In genomic region chr1:88412013-88412412, GRCm38 (mm10) we compare ENCODE assay signal across 38 mouse cellular contexts. TPM values are rescaled to one million over a fixed set of nuclear protein-coding genes. Genes with fewer than 3 reads are reported as not detected.
DNase-seq lines count a peak whose midpoint lies in the region; ATAC-seq lines count a peak whose summit lies in the region.
"Had no signal": no experiment of that assay in that cellular context is flagged by ENCODE, and none has a peak within 500 bp of the region (broad histone marks: within the 10 kb centered on the region; RNA-seq: fewer than 3 reads in every experiment).

No protein-coding gene starts in this region.

- no peak overlapping the region for H3K9ac ChIP-seq in forebrain, embryonic 13.5 days
- H3K9ac ChIP-seq in hindbrain, embryonic 15.5 days, result no peak overlapping the region
- H3K9ac ChIP-seq in hindbrain, embryonic 16.5 days (ENCODE audit: low read depth, low read length), result no peak overlapping the region
- no peak overlapping the region for H3K9ac ChIP-seq in midbrain, embryonic 16.5 days (ENCODE audit: low read depth, low read length)
- H3K9ac ChIP-seq: embryonic facial prominence, embryonic 12.5 days; heart, embryonic 13.5 days; kidney, embryonic 15.5 days; limb, embryonic 13.5 days; lung, embryonic 15.5 days; midbrain, embryonic 12.5 days had no signal

- no peak overlapping the region for H3K4me3 ChIP-seq in forebrain, embryonic 10.5 days
- H3K4me3 ChIP-seq in forebrain, embryonic 13.5 days, result no peak overlapping the region
- H3K4me3 ChIP-seq in hindbrain, embryonic 15.5 days, result no peak overlapping the region
- H3K4me3 ChIP-seq in hindbrain, embryonic 16.5 days (ENCODE audit: low read length), result no peak overlapping the region
- no peak overlapping the region for H3K4me3 ChIP-seq in midbrain, embryonic 16.5 days (ENCODE audit: low read depth, low read length)
- H3K4me3 ChIP-seq: embryonic facial prominence, embryonic 12.5 days; heart, embryonic 13.5 days; kidney, embryonic 15.5 days; layer of hippocampus, adult 2 months; limb, embryonic 13.5 days; lung, embryonic 15.5 days; midbrain, embryonic 12.5 days; myocyte had no signal

- no peaks in the 10 kb centered on the region for H3K9me3 ChIP-seq in forebrain, embryonic 10.5 days
- no peaks in the 10 kb centered on the region for H3K9me3 ChIP-seq in forebrain, embryonic 13.5 days (replicated peaks)
- no peaks in the 10 kb centered on the region for H3K9me3 ChIP-seq in hindbrain, embryonic 15.5 days
- no peaks in the 10 kb centered on the region for H3K9me3 ChIP-seq in hindbrain, embryonic 16.5 days (ENCODE audit: control insufficient read depth, low read length)
- no peaks in the 10 kb centered on the region for H3K9me3 ChIP-seq in midbrain, embryonic 16.5 days (replicated peaks; ENCODE audit: control insufficient read depth, low read length, poor library complexity, severe bottlenecking)
- H3K9me3 ChIP-seq: embryonic facial prominence, embryonic 12.5 days; heart, embryonic 13.5 days; kidney, embryonic 15.5 days; limb, embryonic 13.5 days; lung, embryonic 15.5 days; midbrain, embryonic 12.5 days had no signal

- no peaks in the 10 kb centered on the region for H3K27me3 ChIP-seq in forebrain, embryonic 10.5 days (ENCODE audit: poor library complexity, severe bottlenecking)
- H3K27me3 ChIP-seq in forebrain, embryonic 13.5 days, result no peaks in the 10 kb centered on the region
- H3K27me3 ChIP-seq in hindbrain, embryonic 15.5 days, result no peaks in the 10 kb centered on the region
- H3K27me3 ChIP-seq in hindbrain, embryonic 16.5 days (replicated peaks; ENCODE audit: control insufficient read depth, insufficient read depth, low read length), result no peaks in the 10 kb centered on the region
- H3K27me3 ChIP-seq in midbrain, embryonic 16.5 days (ENCODE audit: control insufficient read depth, insufficient read depth, low read depth, low read length), result no peaks in the 10 kb centered on the region
- H3K27me3 ChIP-seq: embryonic facial prominence, embryonic 12.5 days; heart, embryonic 13.5 days; kidney, embryonic 15.5 days; lung, embryonic 15.5 days; midbrain, embryonic 12.5 days; Patski had no signal

- 48% methylated on average over 5 of the region's 5 CpGs for WGBS in forebrain, embryonic 10.5 days
- WGBS in forebrain, embryonic 13.5 days, result 37% methylated on average over 5 of the region's 5 CpGs
- whole genome bisulfite sequencing in hindbrain, embryonic 15.5 days, result 46% methylated on average over 5 of the region's 5 CpGs
- 38% methylated on average over 5 of the region's 5 CpGs for WGBS in hindbrain, embryonic 16.5 days
- WGBS in midbrain, embryonic 16.5 days, result 16% methylated on average over 5 of the region's 5 CpGs

- H3K27ac ChIP-seq in forebrain, embryonic 10.5 days, result peak overlapping the region; percentile 51; the same call in 1 of the 2 replicates
- no peak overlapping the region for H3K27ac ChIP-seq in forebrain, embryonic 13.5 days
- peak overlapping the region; percentile 35 for H3K27ac ChIP-seq in hindbrain, embryonic 15.5 days (replicated peaks)
- no peak overlapping the region for H3K27ac ChIP-seq in hindbrain, embryonic 16.5 days (ENCODE audit: low read depth, low read length)
- peak overlapping the region; percentile 31 for H3K27ac ChIP-seq in midbrain, embryonic 16.5 days (ENCODE audit: low read length)
- H3K27ac ChIP-seq: embryonic facial prominence, embryonic 12.5 days; heart, embryonic 13.5 days; kidney, embryonic 15.5 days; layer of hippocampus, adult 2 months; limb, embryonic 13.5 days; lung, embryonic 15.5 days; midbrain, embryonic 12.5 days had no signal

- no peak for ATAC-seq in forebrain, embryonic 13.5 days
- ATAC-seq in hindbrain, embryonic 15.5 days (ENCODE audit: low FRiP score, low read depth), result 0 out of 2 replicates have a peak, but pooled peaks have one; percentile 30
- ATAC-seq in hindbrain, embryonic 16.5 days, result no peak
- ATAC-seq in midbrain, embryonic 16.5 days, result peak; percentile 54
- ATAC-seq: inflammation-experienced regulatory T-cells, adult 6 months; Patski had no signal

- H3K36me3 ChIP-seq in forebrain, embryonic 10.5 days (replicated peaks), result no peaks in the 10 kb centered on the region
- H3K36me3 ChIP-seq in forebrain, embryonic 13.5 days (ENCODE audit: poor library complexity, severe bottlenecking), result no peaks in the 10 kb centered on the region
- no peaks in the 10 kb centered on the region for H3K36me3 ChIP-seq in hindbrain, embryonic 15.5 days
- H3K36me3 ChIP-seq in hindbrain, embryonic 16.5 days (ENCODE audit: control insufficient read depth, insufficient read depth, low read length), result no peaks in the 10 kb centered on the region
- no peaks in the 10 kb centered on the region for H3K36me3 ChIP-seq in midbrain, embryonic 16.5 days (ENCODE audit: control insufficient read depth, insufficient read depth, low read length)
- H3K36me3 ChIP-seq: embryonic facial prominence, embryonic 12.5 days; heart, embryonic 13.5 days; kidney, embryonic 15.5 days; limb, embryonic 13.5 days; lung, embryonic 15.5 days; midbrain, embryonic 12.5 days had no signal

- no peak for DNase-seq in forebrain, embryonic 10.5 days (ENCODE audit: extremely low spot score, low spot score)
- DNase-seq in R1 (ENCODE audit: low read depth, low spot score), result peak; percentile 16
- DNase-seq in adrenal gland, postnatal 36 days, result no peak
- DNase-seq: adrenal gland, postnatal 14 days; cerebellum, adult 9-10 months; cerebellum, postnatal 36 days; gastrocnemius, postnatal 10 days; heart, postnatal 10 days; kidney, adult 11 months; kidney, postnatal 25 days; retina, postnatal 1 day; right cerebral cortex, postnatal 14 days; thymus, postnatal 4 days had no signal

- H3K4me1 ChIP-seq in forebrain, embryonic 10.5 days, result peaks cover 14% of the 10 kb centered on the region
- H3K4me1 ChIP-seq in forebrain, embryonic 13.5 days, result peaks cover 4% of the 10 kb centered on the region
- 0 out of 2 replicates have a peak, but pooled peaks cover 5% of the 10 kb centered on the region for H3K4me1 ChIP-seq in hindbrain, embryonic 15.5 days (replicated peaks)
- H3K4me1 ChIP-seq in hindbrain, embryonic 16.5 days (ENCODE audit: control insufficient read depth, insufficient read depth, low read depth, low read length), result peaks cover 3% of the 10 kb centered on the region
- H3K4me1 ChIP-seq in midbrain, embryonic 16.5 days (ENCODE audit: control insufficient read depth, insufficient read depth, low read length), result peaks cover 8% of the 10 kb centered on the region
- H3K4me1 ChIP-seq: embryonic facial prominence, embryonic 12.5 days; heart, embryonic 13.5 days; limb, embryonic 13.5 days; lung, embryonic 15.5 days had no signal

- H3K4me2 ChIP-seq in forebrain, embryonic 13.5 days, result no peak overlapping the region
- H3K4me2 ChIP-seq in hindbrain, embryonic 15.5 days, result no peak overlapping the region
- no peak overlapping the region for H3K4me2 ChIP-seq in hindbrain, embryonic 16.5 days (ENCODE audit: low read length)
- no peak overlapping the region for H3K4me2 ChIP-seq in midbrain, embryonic 16.5 days (ENCODE audit: low read length)
- H3K4me2 ChIP-seq: embryonic facial prominence, embryonic 12.5 days; heart, embryonic 13.5 days; kidney, embryonic 15.5 days; limb, embryonic 13.5 days; liver, embryonic 11.5 days; lung, embryonic 15.5 days; midbrain, embryonic 12.5 days had no signal

RNA-seq across cellular contexts. Expression of gene Spp2, which starts 5.3 kb away (rescaled TPM):
- not detected in 2 replicates for polyA plus RNA-seq in forebrain, embryonic 10.5 days (2016; fragmentation: Nextera tagmentation; extraction: Ambion mirVana)
- polyA plus RNA-seq in forebrain, embryonic 13.5 days (2015; fragmentation: Nextera tagmentation; extraction: Ambion mirVana), result 0.47 TPM in 1 of 2 replicates, not detected in the other
- 0.17 and 0.44 TPM in 2 replicates for polyA plus RNA-seq in hindbrain, embryonic 15.5 days (2015; fragmentation: Nextera tagmentation; extraction: Ambion mirVana)
- 0.28 TPM in 1 of 2 replicates, not detected in the other for polyA plus RNA-seq in hindbrain, embryonic 16.5 days (2015; fragmentation: Nextera tagmentation; extraction: Ambion mirVana)
- 0.74 and 1.8 TPM in 2 replicates for polyA plus RNA-seq in midbrain, embryonic 16.5 days (2015; fragmentation: Nextera tagmentation; extraction: Ambion mirVana)
- not detected for total RNA-seq in adrenal gland, postnatal 36 days (2021)
- total RNA-seq: heart, adult 8-10 months; heart, postnatal 10 days; hematopoietic stem cell, adult 5-6 weeks; layer of hippocampus, adult 2 months; layer of hippocampus, postnatal 14 days; left cerebral cortex, adult 8-10 months; left cerebral cortex, postnatal 36 days; megakaryocyte progenitor cell, adult 5-6 weeks; MEL had no signal
- polyA plus RNA-seq: embryonic facial prominence, embryonic 12.5 days; gonadal fat pad, adult 2 months; inflammation-experienced regulatory T-cells, adult 6 months; limb, embryonic 13.5 days; midbrain, embryonic 12.5 days; myocyte; small intestine, adult 2 months; testis, adult 2 months had no signal

Comparison
In these comparisons a context has a peak if more than half of its experiments do, and no peak if none do; other contexts are left out.
1. H3K27ac ChIP-seq: peak in forebrain, embryonic 10.5 days (single experiment), hindbrain, embryonic 15.5 days (single experiment) and midbrain, embryonic 16.5 days (single experiment); none in forebrain, embryonic 13.5 days (single experiment) and hindbrain, embryonic 16.5 days (single experiment).
2. ATAC-seq: peak in hindbrain, embryonic 15.5 days (single experiment) and midbrain, embryonic 16.5 days (single experiment); none in forebrain, embryonic 13.5 days (single experiment) and hindbrain, embryonic 16.5 days (single experiment).